Comparison of ENCODE assay signal across 7 mouse cellular contexts in the genomic region with DNA sequence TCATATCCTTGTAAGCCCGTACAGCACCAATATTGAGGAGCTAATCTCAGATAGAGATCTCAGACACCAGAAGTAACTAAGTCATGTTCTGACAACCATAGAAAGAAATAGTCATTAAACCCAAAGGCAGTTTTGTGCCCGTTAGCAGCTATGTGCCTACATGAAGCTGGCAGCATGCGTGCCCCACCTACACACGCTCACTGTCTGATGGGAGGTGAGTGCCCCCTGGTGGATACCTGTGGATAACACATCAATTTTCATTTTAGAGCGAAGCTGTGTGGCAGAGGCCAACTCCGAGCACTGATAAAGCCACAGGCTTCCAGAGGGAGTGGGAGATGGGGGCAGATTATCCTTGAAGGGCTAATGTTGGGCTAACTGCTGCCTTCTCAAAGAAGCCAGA. TPM values are rescaled to one million over a fixed set of nuclear protein-coding genes. Genes with fewer than 3 reads are reported as not detected.
A peak's percentile ranks its signal among the peaks of the same experiment; 100 is the strongest.
DNase-seq lines count a peak whose midpoint lies in the region; ATAC-seq and TF ChIP-seq lines count a peak whose summit lies in the region.

No protein-coding gene starts in this region.

- TF ChIP-seq CTCF in G1E (IDR thresholded peaks at IDR 0.05; ENCODE audit: low read depth, low read length) = peak; percentile 44

- no peak overlapping the region for H3K27ac ChIP-seq in embryonic facial prominence, embryonic 11.5 days (replicated peaks; ENCODE audit: low read depth, low read length)

- no peaks in the 10 kb centered on the region for H3K9me3 ChIP-seq in G1E (replicated peaks)
- H3K9me3 ChIP-seq in embryonic facial prominence, embryonic 11.5 days (replicated peaks; ENCODE audit: control insufficient read depth, low read length) = no peaks in the 10 kb centered on the region

- no peak for ATAC-seq in G1E (ENCODE audit: extremely low read depth, insufficient number of reproducible peaks, low FRiP score, poor library complexity, severe bottlenecking)
- no peak for ATAC-seq in embryonic facial prominence, embryonic 11.5 days (replicated peaks; ENCODE audit: insufficient number of reproducible peaks, low FRiP score, low TSS enrichment, low read depth)
- peak; percentile 90 for ATAC-seq in megakaryocyte-erythroid progenitor cell, adult 5-6 weeks (replicated peaks; ENCODE audit: low FRiP score, low TSS enrichment, poor library complexity, severe bottlenecking)

- H3K9ac ChIP-seq in embryonic facial prominence, embryonic 11.5 days (replicated peaks; ENCODE audit: low read length) = no peak overlapping the region

- peaks cover 5% of the 10 kb centered on the region; the same call in 1 of the 2 replicates for H3K27me3 ChIP-seq in G1E (ENCODE audit: insufficient read depth, low read length)
- H3K27me3 ChIP-seq in embryonic facial prominence, embryonic 11.5 days (ENCODE audit: control insufficient read depth, insufficient read depth, low read length) = no peaks in the 10 kb centered on the region

- no peak overlapping the region for H3K4me3 ChIP-seq in G1E (ENCODE audit: low read depth, low read length)
- no peak overlapping the region for H3K4me3 ChIP-seq in embryonic facial prominence, embryonic 11.5 days (ENCODE audit: low read depth, low read length)

- 24% methylated on average over 6 of the region's 6 CpGs for WGBS in embryonic facial prominence, embryonic 11.5 days

- no peaks in the 10 kb centered on the region for H3K4me1 ChIP-seq in G1E (ENCODE audit: insufficient read depth, low read depth, low read length)
- no peaks in the 10 kb centered on the region for H3K4me1 ChIP-seq in embryonic facial prominence, embryonic 11.5 days (ENCODE audit: control insufficient read depth, insufficient read depth, low read length)

- H3K36me3 ChIP-seq in G1E (replicated peaks) = no peaks in the 10 kb centered on the region
- no peaks in the 10 kb centered on the region for H3K36me3 ChIP-seq in embryonic facial prominence, embryonic 11.5 days (replicated peaks; ENCODE audit: control insufficient read depth, insufficient read depth, low read depth, low read length)

- H3K4me2 ChIP-seq in embryonic facial prominence, embryonic 11.5 days (ENCODE audit: low read depth, low read length) = no peak overlapping the region

- DNase-seq in G1E (ENCODE audit: low spot score) = peak; percentile 5
- DNase-seq in adrenal gland, postnatal 14 days = peak; percentile 81
- peak; percentile 73 for DNase-seq in embryonic facial prominence, embryonic 11.5 days (ENCODE audit: low spot score)
- DNase-seq in heart, postnatal 4 days = peak; percentile 67
- DNase-seq in layer of hippocampus, postnatal 36 days = peak; percentile 70 to 76
- peak; percentile 45 to 66 for DNase-seq in right cerebral cortex, postnatal 36 days (ENCODE audit: low spot score in 2 of 2)

RNA-seq across cellular contexts. Expression of gene BC051142, which starts 12.5 kb away (rescaled TPM):
- total RNA-seq in G1E (2014; fragmentation: Nextera tagmentation) = not detected in 2 replicates
- total RNA-seq in G1E (2017) = 0.05 and 0.17 TPM in 2 replicates
- polyA plus RNA-seq in G1E (2012) = not detected in 2 replicates
- total RNA-seq in adrenal gland, postnatal 14 days (2021) = 1.2 and 2.4 TPM in 2 replicates
- polyA plus RNA-seq in embryonic facial prominence, embryonic 11.5 days (2014; fragmentation: Nextera tagmentation; extraction: Ambion mirVana) = 0.39 and 0.72 TPM in 2 replicates
- total RNA-seq in heart, postnatal 4 days (2021) = not detected
- total RNA-seq in layer of hippocampus, postnatal 36 days (2021) = 1 to 10 TPM; 2.3 to 3.6 TPM
- total RNA-seq in megakaryocyte-erythroid progenitor cell, adult 5-6 weeks (2014; fragmentation: Nextera tagmentation) = 5.4 and 7.7 TPM in 2 replicates
- 1.4 and 4.7 TPM in 2 replicates for total RNA-seq in megakaryocyte-erythroid progenitor cell, adult 5-6 weeks (2017)

RNA-seq across cellular contexts. Expression of gene Btnl1, which starts 34.2 kb away (rescaled TPM):
- total RNA-seq in G1E (2014; fragmentation: Nextera tagmentation) (not detected in 2 replicates), G1E (2017) (0.22 TPM in 1 of 2 replicates, not detected in the other)
- polyA plus RNA-seq in G1E (2012) = not detected in 2 replicates
- total RNA-seq in adrenal gland, postnatal 14 days (2021) = 0.23 TPM in 1 of 2 replicates, not detected in the other
- polyA plus RNA-seq in embryonic facial prominence, embryonic 11.5 days (2014; fragmentation: Nextera tagmentation; extraction: Ambion mirVana) = not detected in 2 replicates
- not detected for total RNA-seq in heart, postnatal 4 days (2021)
- not detected for total RNA-seq in layer of hippocampus, postnatal 36 days (2021)
- not detected in 2 replicates for total RNA-seq in megakaryocyte-erythroid progenitor cell, adult 5-6 weeks (2014; fragmentation: Nextera tagmentation)
- not detected in 2 replicates for total RNA-seq in megakaryocyte-erythroid progenitor cell, adult 5-6 weeks (2017)

RNA-seq across cellular contexts. Expression of gene Btnl2, which starts 56.5 kb away (rescaled TPM):
- not detected in 2 replicates for total RNA-seq in G1E (2014; fragmentation: Nextera tagmentation)
- 0.05 TPM in 1 of 2 replicates, not detected in the other for total RNA-seq in G1E (2017)
- not detected in 2 replicates for polyA plus RNA-seq in G1E (2012)
- total RNA-seq in adrenal gland, postnatal 14 days (2021) = 0.26 and 0.64 TPM in 2 replicates
- polyA plus RNA-seq in embryonic facial prominence, embryonic 11.5 days (2014; fragmentation: Nextera tagmentation; extraction: Ambion mirVana) = 0.08 TPM in 1 of 2 replicates, not detected in the other
- total RNA-seq in heart, postnatal 4 days (2021) = under 1 TPM; 0.09 to 0.31 TPM
- total RNA-seq in layer of hippocampus, postnatal 36 days (2021) = under 1 TPM; 0.43 to 0.82 TPM
- not detected in 2 replicates for total RNA-seq in megakaryocyte-erythroid progenitor cell, adult 5-6 weeks (2014; fragmentation: Nextera tagmentation)
- total RNA-seq in megakaryocyte-erythroid progenitor cell, adult 5-6 weeks (2017) = not detected in 2 replicates

Comparison
In these comparisons a context has a peak if more than half of its experiments do, and no peak if none do; other contexts are left out.
1. DNase-seq: peak in every context shown above with its lines; median percentile 81 in adrenal gland, postnatal 14 days; 73 in embryonic facial prominence, embryonic 11.5 days; 73 in layer of hippocampus, postnatal 36 days; 67 in heart, postnatal 4 days; 56 in right cerebral cortex, postnatal 36 days; 5 in G1E.